ENCODE assay signal across 8 mouse cellular contexts in genomic region chr5:93207006-93207348, GRCm38 (mm10). TPM values are rescaled to one million over a fixed set of nuclear protein-coding genes. Genes with fewer than 3 reads are reported as not detected.
DNase-seq lines count a peak whose midpoint lies in the region; ATAC-seq lines count a peak whose summit lies in the region.

No protein-coding gene starts in this region.

- peak overlapping the region; percentile 94 for H3K27ac ChIP-seq in forebrain, embryonic 13.5 days
- peak overlapping the region; percentile 94 for H3K27ac ChIP-seq in liver, embryonic 13.5 days
- no peak overlapping the region for H3K27ac ChIP-seq in neural tube, embryonic 12.5 days

- no peaks in the 10 kb centered on the region for H3K27me3 ChIP-seq in forebrain, embryonic 13.5 days
- H3K27me3 ChIP-seq in liver, embryonic 13.5 days: no peaks in the 10 kb centered on the region
- H3K27me3 ChIP-seq in neural tube, embryonic 12.5 days (replicated peaks): no peaks in the 10 kb centered on the region

- peak; percentile 60 for ATAC-seq in forebrain, embryonic 13.5 days
- 0 out of 2 replicates have a peak, but pooled peaks have one; percentile 0 for ATAC-seq in liver, embryonic 13.5 days (ENCODE audit: low read depth)
- ATAC-seq in neural tube, embryonic 12.5 days (ENCODE audit: low FRiP score, low read depth): peak; percentile 15; the same call in 1 of the 2 replicates

- DNase-seq in left cerebral cortex, adult 8-10 months (ENCODE audit: low spot score in 2 of 2): peak; percentile 27 to 44
- DNase-seq in left cerebral cortex, adult 9 months (ENCODE audit: low spot score in 2 of 2): no peak
- peak; percentile 20 for DNase-seq in adrenal gland, postnatal 25 days
- peak; percentile 78 for DNase-seq in kidney, adult 11 months
- no peak for DNase-seq in liver, embryonic 13.5 days
- DNase-seq in adipocyte (ENCODE audit: low spot score): no peak

- H3K9me3 ChIP-seq in forebrain, embryonic 13.5 days (replicated peaks): no peaks in the 10 kb centered on the region
- H3K9me3 ChIP-seq in liver, embryonic 13.5 days (replicated peaks): no peaks in the 10 kb centered on the region
- no peaks in the 10 kb centered on the region for H3K9me3 ChIP-seq in neural tube, embryonic 12.5 days

- 3% methylated on average over 6 of the region's 6 CpGs for WGBS in forebrain, embryonic 13.5 days
- WGBS in liver, embryonic 13.5 days (ENCODE audit: insufficient replicate concordance): 8% methylated on average over 6 of the region's 6 CpGs
- 9% methylated on average over 6 of the region's 6 CpGs for WGBS in neural tube, embryonic 12.5 days

- peaks cover 2% of the 10 kb centered on the region; the same call in 1 of the 2 replicates for H3K36me3 ChIP-seq in forebrain, embryonic 13.5 days (ENCODE audit: poor library complexity, severe bottlenecking)
- H3K36me3 ChIP-seq in liver, embryonic 13.5 days: peaks cover 3% of the 10 kb centered on the region
- H3K36me3 ChIP-seq in neural tube, embryonic 12.5 days: peaks cover 1% of the 10 kb centered on the region; the same call in 1 of the 2 replicates

- peak overlapping the region; percentile 93 for H3K4me3 ChIP-seq in forebrain, embryonic 13.5 days
- peak overlapping the region; percentile 86 for H3K4me3 ChIP-seq in liver, embryonic 13.5 days (replicated peaks)
- H3K4me3 ChIP-seq in neural tube, embryonic 12.5 days: peak overlapping the region; percentile 92

- peak overlapping the region; percentile 98 for H3K9ac ChIP-seq in forebrain, embryonic 13.5 days
- peak overlapping the region; percentile 96 for H3K9ac ChIP-seq in liver, embryonic 13.5 days
- peak overlapping the region; percentile 97; the same call in 1 of the 2 replicates for H3K9ac ChIP-seq in neural tube, embryonic 12.5 days

- H3K4me2 ChIP-seq in forebrain, embryonic 13.5 days: peak overlapping the region; percentile 60
- peak overlapping the region; percentile 75 for H3K4me2 ChIP-seq in liver, embryonic 13.5 days
- peak overlapping the region; percentile 85 for H3K4me2 ChIP-seq in neural tube, embryonic 12.5 days (replicated peaks)

- H3K4me1 ChIP-seq in forebrain, embryonic 13.5 days: peaks cover 24% of the 10 kb centered on the region
- H3K4me1 ChIP-seq in liver, embryonic 13.5 days (replicated peaks): peaks cover 30% of the 10 kb centered on the region
- H3K4me1 ChIP-seq in neural tube, embryonic 12.5 days: peaks cover 11% of the 10 kb centered on the region; the same call in 1 of the 2 replicates

RNA-seq across cellular contexts. Expression of gene 2010109A12Rik, which starts 0.7 kb away (rescaled TPM):
- total RNA-seq in left cerebral cortex, adult 8-10 months (2022): 1 to 10 TPM in 2 of 4 experiments, under 1 TPM in 2; 0.40 to 1.3 (median 1.1) TPM
- total RNA-seq in adrenal gland, postnatal 25 days (2021): 0.94 TPM in 1 of 2 replicates, not detected in the other
- 2.3 and 3.0 TPM in 2 replicates for polyA plus RNA-seq in forebrain, embryonic 13.5 days (2015; fragmentation: Nextera tagmentation; extraction: Ambion mirVana)
- polyA plus RNA-seq in liver, embryonic 13.5 days (2015; fragmentation: Nextera tagmentation; extraction: Ambion mirVana): 1.7 and 2.1 TPM in 2 replicates
- polyA plus RNA-seq in neural tube, embryonic 12.5 days (2016; fragmentation: Nextera tagmentation; extraction: Ambion mirVana): 1.2 and 2.0 TPM in 2 replicates

RNA-seq across cellular contexts. Expression of gene Ccni, which starts 0.7 kb away (rescaled TPM):
- 100 to 1,000 TPM; 272 to 320 (median 294) TPM for total RNA-seq in left cerebral cortex, adult 8-10 months (2022)
- total RNA-seq in adrenal gland, postnatal 25 days (2021): 199 and 208 TPM in 2 replicates
- polyA plus RNA-seq in forebrain, embryonic 13.5 days (2015; fragmentation: Nextera tagmentation; extraction: Ambion mirVana): 161 and 183 TPM in 2 replicates
- 35.5 and 36.7 TPM in 2 replicates for polyA plus RNA-seq in liver, embryonic 13.5 days (2015; fragmentation: Nextera tagmentation; extraction: Ambion mirVana)
- polyA plus RNA-seq in neural tube, embryonic 12.5 days (2016; fragmentation: Nextera tagmentation; extraction: Ambion mirVana): 143 and 165 TPM in 2 replicates

Comparison
In these comparisons a context has a peak if more than half of its experiments do, and no peak if none do; other contexts are left out.
1. DNase-seq: peak in left cerebral cortex, adult 8-10 months (2 of 2), adrenal gland, postnatal 25 days (single experiment) and kidney, adult 11 months (single experiment); none in left cerebral cortex, adult 9 months (0 of 2), liver, embryonic 13.5 days (single experiment) and adipocyte (single experiment).
2. ATAC-seq: peak in every context shown above with its lines; median percentile 60 in forebrain, embryonic 13.5 days; 15 in neural tube, embryonic 12.5 days; 0 in liver, embryonic 13.5 days.
3. Peak in every context shown above with its lines, with median percentiles within 50 percentile points of each other: H3K4me2 ChIP-seq, H3K4me3 ChIP-seq and H3K9ac ChIP-seq.